Mouse (Mus musculus) right cerebral cortex, adult 18-20 months (tissue): Measurements from ENCODE around the gene Fstl4.
A peak's percentile ranks its signal among the peaks of the same experiment; 100 is the strongest.
"Not testable (repeated sequence)": the region's sequence is repeated elsewhere in the genome, so short reads cannot be mapped to it uniquely, and the experiment has no call there.

ENCODE experiments used
- DNase-seq: peaks from one replicate; pipeline ENCODE4 v3.0.0; 2022; ENCODE audit warnings: mixed read lengths

Gene Fstl4

GRCm38 (mm10) chr11:53139666-53140065 is 375.2 kb downstream of the Fstl4 start:
- DNase-seq: no peak

DNA sequence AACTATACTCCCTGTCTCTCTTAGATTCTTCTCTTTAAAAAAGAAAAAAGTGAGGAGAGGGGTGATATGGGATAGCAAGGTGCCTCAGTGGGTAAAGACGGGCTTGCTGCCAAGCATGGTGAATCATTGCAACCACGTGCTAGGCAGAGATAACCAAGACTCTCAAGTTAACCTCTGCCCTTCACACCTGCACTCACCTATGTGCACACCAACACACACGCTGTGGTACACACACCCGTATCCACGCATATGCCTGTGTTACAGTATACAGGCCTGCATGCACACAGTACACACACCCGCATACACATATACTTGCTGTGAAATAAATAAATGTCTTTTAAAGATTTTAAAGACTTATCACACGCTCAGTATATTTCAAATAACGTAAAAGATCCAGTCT is 375.8 kb downstream of the Fstl4 start:
- no peak for DNase-seq

DNA sequence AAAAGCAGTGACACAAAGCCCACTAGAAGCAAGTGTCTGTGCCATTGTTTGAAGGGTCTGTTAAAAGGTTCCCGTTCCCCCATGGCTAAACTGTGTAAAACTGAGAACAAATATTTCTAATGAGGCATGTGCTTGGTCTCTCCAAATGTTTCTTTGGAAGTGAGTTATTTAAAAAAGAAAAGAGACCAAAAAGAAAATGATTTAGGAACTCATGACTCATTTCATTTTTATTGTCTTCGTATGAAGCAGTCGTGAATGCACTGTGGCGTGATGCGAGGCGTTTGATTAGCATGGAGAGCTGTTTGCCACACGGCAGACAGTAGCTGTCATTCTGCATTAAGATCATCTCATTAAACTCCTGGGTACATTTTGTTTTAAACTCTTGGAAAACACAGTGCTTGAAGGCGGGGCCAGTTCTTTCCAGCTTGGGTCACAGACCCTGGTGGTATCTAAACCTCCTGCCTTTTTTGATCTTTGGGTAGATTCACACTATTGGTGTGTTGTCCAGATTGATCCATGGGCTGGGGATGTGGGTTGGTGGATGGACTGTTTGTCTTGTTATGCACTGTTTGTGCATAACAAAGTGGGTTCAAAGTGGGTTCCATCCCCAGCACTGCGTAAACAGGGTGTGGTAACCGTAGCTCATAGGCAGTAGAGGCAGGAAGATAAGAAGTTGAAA is 376.4 kb downstream of the Fstl4 start:
- no peak for DNase-seq

DNA sequence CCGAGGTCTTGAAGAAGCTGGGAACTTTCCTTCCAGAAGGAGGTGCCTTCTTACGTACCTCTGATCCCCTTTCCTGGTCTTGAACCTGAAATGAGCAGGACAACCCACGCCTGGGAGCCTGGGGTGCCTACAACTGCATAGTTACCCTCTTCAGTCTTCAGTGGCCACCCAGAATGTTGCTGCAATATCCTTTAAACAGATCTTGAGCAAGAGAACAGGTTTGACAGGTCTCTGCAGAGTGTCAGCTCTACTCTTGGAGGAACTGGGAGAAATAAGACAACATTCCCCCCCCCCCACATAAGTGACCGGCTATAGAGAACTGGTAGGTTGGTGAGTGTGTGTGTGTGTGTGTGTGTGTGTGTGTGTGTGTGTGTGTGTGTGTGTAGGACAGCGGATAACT is 379.1 kb downstream of the Fstl4 start:
- DNase-seq: no peak

DNA sequence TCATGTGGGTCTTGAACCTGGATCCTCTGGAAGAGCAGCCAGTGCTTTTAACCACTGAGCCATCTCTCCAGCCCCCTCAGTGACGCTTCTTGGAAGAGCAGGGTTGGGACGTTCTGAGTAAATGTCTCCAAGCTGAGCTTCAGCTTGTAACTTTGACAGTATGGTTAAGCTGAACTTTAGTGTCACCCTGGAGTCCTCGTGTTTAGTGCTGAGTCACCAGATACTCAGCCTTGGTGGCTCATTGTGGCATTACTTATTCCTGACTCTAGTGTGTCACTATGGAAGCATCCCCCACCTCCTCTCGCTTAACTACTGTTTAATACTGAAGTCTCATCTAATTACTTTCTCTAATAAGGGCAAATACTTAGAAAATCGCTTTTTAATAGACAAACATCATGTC is 380.1 kb downstream of the Fstl4 start:
- no peak for DNase-seq

GRCm38 (mm10) chr11:53146290-53146689 is 381.9 kb downstream of the Fstl4 start:
- DNase-seq: no peak

- DNase-seq: no peak
These were observed 392.0 kb downstream of the Fstl4 start for GRCm38 (mm10) chr11:53156463-53156862.

- DNase-seq: no peak
These were observed 393.3 kb downstream of the Fstl4 start for GRCm38 (mm10) chr11:53157621-53158259.

DNA sequence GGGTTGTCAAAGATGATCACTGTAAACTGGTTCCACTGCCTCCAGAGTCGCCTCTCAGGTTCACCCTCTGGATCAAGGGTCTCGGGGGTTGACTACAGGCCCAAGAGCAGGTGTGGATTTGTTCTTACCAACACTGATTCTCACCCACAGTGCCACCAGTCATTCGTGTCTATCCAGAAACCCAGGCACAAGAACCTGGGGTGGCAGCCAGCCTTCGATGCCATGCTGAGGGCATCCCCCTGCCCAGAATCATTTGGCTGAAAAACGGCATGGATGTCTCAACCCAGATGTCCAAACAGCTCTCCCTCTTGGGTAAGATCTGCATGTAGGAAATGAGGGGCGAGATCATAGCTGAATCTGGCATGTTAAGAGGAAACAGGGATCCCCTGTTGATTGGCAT is 398.0 kb downstream of the Fstl4 start:
- no peak for DNase-seq

- DNase-seq: no peak
These were observed 402.0 kb downstream of the Fstl4 start for GRCm38 (mm10) chr11:53166478-53166877.

- DNase-seq: no peak
These were observed 417.9 kb downstream of the Fstl4 start for GRCm38 (mm10) chr11:53182177-53182852.

GRCm38 (mm10) chr11:53182858-53183257 is 418.4 kb downstream of the Fstl4 start:
- DNase-seq: no peak

- no peak for DNase-seq
These were observed 419.6 kb downstream of the Fstl4 start for GRCm38 (mm10) chr11:53184046-53184445.

DNA sequence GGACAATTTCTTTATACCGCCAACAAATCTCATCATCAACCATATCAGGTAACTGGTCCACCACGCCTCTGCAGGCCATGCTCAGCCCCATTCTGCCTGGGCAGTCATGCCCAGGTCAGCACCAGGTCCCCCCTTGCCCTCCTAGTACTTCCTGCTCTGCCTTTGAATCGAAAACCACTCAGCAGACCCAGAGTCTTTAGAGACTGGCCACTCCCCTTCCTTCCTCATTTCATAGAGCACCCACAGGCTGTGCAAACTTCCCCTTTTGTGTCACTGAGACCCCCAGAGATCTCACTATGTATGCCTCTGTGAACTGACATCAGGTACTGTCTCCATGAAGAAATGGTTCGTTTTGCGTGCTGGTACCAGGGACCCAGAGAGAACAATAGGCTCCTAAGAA is 420.3 kb downstream of the Fstl4 start:
- no peak for DNase-seq

GRCm38 (mm10) chr11:53187427-53188140 is 423.1 kb downstream of the Fstl4 start:
- DNase-seq: no peak

DNA sequence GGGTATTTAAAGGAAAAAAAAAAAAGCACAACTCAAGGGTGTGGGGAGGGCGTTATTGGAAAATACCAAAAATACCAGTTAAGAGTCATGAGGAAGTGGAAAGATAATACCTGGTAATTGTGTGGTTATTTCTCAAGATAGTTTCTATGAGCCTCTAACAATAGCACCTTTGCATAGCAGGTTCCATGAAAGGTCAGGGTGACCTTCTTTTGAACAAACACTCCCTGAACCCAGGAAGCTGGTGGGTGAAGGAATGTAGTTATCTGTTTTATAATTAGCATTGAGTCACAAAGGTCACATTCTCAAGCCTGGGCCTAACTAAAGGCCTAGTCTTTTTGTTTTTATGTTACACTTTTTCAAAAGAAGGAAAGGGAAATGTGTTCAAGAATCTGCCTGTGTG is 432.1 kb downstream of the Fstl4 start:
- DNase-seq: not testable (repeated sequence)

- no peak for DNase-seq
These were observed 432.7 kb downstream of the Fstl4 start for GRCm38 (mm10) chr11:53197111-53197510.

- DNase-seq: no peak
These were observed 438.2 kb downstream of the Fstl4 start for GRCm38 (mm10) chr11:53202459-53203250.

DNA sequence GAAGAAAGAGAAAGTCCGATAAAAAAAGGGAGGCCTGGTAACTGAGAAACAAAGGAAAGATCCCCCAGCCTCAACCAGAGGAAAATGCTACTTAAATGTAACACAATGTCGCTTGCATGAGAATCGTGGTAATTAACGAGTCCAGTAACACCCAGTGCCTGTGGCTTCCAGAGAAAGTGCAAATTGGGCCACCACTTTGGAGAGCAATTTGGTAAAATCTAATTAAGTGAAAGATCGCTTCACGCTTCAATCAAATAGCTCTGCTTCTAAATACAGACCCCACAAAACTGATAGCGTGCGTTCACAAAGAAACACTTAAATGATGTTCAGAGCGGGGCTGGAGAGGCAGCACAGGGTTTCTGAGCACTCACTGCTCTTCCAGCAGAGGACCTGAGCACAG is 446.4 kb downstream of the Fstl4 start:
- DNase-seq: no peak

- DNase-seq: peak; percentile 78
These were observed 464.6 kb downstream of the Fstl4 start for GRCm38 (mm10) chr11:53229011-53229410.

GRCm38 (mm10) chr11:53231836-53232235 is 467.4 kb downstream of the Fstl4 start:
- DNase-seq: peak; percentile 27

- DNase-seq: no peak
These were observed 469.2 kb downstream of the Fstl4 start for GRCm38 (mm10) chr11:53233590-53233989.
